Mouse (Mus musculus) cerebellum, postnatal 14 days (tissue): ENCODE data around the gene Zfp36l2.
A peak's percentile ranks its signal among the peaks of the same experiment; 100 is the strongest.
"Not testable (repeated sequence)": the region's sequence is repeated elsewhere in the genome, so short reads cannot be mapped to it uniquely, and the experiment has no call there.

Experiments used
- DNase-seq, 2 experiments: peaks; one replicate each; pipeline ENCODE4 v3.0.0; 2021; ENCODE audit warnings: mixed read lengths in 2 of 2

Zfp36l2 gene

DNA sequence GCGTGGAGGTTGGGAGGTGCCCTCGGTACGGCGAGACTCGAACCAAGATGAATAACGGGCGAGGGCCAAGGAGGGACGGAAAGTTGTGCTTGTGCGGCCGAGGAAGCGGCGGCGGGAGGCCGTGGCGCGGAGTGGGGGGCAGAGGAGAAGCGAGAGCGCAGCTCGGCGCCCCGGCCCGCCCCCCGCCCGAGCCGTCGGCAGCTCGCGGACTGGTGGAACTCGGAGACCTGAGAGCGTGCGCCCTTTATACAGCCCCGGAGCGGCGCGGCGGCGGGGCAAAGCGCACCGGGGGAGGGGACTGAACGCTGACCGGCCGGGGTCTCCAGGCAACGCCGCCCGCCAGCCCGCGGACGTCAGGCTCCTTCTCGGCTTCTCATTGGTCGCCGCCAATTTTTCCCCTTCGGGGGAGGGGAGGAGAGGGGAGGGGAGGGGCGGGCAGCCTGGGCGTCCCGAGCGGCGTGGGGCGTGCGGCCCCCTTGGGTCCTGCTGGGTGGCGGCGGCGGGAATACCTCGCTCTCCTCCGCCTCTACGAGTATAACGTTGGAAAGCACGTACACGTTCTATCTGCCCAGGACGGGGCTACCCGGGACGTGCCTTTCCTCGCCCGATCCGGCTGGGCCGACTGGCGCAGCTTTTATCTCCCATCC, at the start of gene Zfp36l2:
TSS of gene Zfp36l2 (minus strand) at position 221 of the 647 bp plus-strand sequence.
- peak; percentile 74 for DNase-seq

DNA sequence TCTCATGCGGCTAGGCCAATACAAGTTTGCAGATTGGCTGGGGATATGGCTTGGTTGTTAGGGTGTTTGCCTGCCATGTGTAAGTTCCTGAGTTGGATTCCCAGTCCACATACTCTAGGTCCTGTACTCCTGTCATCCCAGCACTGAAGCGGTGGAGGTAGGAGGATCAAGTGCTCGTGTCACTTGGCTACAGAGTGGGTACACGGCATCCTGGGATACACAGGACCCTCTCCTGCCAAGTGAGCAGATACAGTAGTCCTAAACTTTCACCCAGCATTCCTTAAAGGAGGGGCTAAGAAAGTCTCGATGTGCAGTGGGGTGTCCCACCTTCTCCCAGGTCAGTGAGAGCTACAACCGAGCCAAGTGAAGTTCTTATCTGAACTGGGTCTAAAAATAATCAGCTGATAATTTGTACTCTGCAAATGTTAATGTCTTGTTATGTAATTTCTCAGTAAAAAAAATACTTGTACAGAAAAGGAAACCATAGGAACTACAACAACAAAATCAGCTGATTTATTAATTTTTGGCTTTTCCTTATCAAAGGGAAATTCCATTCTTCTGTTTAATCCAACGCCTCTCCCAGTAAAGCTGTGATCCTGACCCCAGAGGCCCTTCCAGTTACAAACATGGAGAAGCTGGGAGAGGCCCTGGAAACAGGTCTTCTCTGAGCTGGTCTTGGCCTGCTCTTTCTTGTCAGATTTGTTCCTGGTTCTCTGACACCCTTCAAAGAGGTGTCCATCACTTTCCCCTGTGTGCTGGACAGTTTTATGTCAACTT, 49.2 kb upstream of the Zfp36l2 start:
- no peak for DNase-seq

DNA sequence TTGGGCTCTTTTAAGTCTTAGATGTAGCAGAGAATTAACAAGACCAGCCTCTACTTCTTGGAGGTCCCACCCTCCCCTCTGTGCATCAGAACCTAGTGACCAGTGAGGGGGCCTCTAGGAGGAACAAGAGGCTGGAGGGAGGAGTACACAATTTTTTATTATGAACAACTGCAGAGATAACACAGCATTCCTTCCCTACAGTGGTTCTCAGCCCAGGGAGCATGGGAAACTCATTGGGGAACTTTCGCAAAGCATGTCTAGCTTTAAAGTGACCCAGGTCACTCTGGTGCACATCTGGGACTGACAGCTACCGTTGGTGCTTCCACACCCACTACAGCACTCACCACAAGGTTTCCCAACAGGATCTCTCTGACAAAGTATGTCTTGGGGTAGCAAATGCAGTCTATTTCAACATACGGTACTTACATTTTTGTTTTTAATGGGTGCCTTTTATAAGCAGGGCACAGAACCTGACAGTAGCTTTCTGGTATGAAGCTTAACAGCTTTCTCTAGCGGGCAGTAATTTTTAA, 47.7 kb upstream of the Zfp36l2 start:
- no peak for DNase-seq

DNA sequence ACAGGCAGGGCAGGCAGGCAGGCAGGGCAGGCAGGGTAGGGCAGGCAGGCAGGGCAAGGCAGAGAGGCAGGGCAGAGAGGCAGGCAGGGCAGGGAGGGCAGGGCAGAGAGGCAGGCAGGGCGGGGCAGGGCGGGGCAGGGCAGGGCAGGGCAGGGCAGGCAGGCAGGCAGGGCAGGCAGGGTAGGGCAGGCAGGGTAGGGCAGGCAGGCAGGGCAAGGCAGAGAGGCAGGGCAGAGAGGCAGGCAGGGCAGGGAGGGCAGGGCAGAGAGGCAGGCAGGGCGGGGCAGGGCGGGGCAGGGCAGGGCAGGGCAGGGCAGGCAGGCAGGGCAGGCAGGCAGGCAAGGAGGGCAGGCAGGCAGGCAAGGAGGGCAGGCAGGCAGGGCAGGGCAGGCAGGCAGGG, 47.0 kb upstream of the Zfp36l2 start:
- not testable (repeated sequence) for DNase-seq

DNA sequence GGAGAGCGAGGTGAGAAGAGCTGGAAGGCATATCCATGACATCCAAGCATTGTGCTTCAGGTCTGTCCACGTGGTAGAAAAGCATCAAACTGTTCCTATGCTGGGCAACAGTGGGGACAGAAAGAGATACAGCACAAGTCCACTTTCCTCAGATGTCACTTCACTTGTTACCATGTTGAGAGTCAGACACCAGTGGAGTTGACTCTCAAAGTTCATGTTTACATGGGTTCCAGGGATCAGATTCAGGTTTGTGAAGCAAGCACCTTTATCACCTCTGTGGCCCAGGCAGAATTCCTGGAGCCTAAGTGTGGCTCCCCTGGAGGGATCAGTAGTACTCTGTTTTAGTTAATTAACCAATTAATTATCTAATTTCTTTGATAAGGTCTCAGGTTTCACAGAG, 46.0 kb upstream of the Zfp36l2 start:
- DNase-seq, result no peak

DNA sequence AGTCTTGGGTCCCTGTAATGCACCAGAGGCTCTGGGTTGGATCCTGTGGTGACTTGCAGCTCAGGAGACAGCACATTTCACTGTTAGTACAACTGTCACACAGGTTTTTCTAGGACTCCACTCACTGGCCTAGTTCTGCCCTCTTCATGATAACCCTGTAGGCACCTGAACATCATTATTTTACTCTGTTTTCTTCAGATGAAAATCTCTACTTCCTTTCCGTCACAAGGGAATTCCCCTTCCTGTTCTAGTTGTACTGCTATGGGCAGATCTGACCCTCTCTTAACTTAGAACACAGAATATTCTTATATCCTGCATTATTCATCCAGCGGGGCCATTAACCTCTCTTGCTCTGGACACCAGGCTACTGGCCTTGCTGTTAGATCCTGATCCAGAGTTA, 43.6 kb upstream of the Zfp36l2 start:
- DNase-seq, result no peak

DNA sequence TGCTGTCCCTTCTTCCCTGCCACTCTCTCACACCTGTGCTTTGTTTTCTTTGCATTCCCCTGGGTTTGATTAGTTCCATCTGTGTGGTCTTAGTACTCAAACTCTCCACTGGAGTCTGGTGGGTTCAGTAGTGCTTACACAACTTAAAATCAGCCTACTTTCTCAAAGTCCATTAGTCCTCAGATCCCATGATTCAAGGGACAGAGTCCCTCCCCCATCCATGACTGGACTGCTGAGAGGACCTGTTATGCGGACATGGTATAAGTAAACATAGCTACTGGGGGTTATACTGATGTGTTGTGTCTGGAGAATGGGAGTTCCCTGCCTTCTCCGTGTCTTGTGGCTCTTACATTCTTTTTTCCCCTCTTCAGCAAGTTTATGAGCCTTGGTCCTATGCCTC, 40.5 kb upstream of the Zfp36l2 start:
- no peak for DNase-seq

DNA sequence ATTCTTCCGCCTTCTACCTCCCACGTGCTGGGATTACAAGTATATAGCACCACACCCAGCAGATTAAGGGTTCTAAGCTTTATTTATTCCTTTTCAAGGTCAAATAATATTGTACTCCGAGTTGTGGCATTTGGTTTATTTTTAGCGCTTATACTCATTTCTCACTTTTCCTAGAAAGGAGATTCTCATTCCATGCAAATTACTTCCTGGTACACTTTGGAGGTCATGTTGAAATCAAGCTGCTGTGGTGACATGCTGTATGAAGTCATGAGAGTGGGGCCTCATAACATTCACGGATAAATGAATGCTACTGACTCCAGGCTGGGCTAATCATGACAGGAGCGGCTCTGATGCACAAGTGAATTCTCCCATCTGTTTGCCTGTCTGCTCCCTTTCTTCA, 38.9 kb upstream of the Zfp36l2 start:
- DNase-seq, result no peak

DNA sequence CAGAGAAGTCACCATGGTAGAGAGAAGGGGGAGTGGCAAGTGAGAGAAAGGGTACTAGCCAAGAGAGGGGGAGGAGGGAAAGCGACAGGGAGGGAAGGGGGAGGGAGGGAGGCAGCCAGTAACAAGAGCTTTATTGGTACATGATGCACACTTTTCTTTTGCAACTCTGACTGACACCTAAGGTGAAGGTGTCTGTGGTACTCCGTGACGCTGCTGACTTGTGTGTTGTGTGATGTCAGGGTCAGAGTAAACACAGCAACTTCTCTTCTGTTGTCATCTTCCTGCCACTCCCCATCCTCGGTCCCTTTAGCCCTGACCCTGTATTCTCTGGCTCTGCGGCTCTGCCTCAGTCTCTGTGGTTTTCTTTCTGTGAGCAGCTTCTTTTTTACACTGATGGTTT, 38.5 kb upstream of the Zfp36l2 start:
- DNase-seq, result no peak

DNA sequence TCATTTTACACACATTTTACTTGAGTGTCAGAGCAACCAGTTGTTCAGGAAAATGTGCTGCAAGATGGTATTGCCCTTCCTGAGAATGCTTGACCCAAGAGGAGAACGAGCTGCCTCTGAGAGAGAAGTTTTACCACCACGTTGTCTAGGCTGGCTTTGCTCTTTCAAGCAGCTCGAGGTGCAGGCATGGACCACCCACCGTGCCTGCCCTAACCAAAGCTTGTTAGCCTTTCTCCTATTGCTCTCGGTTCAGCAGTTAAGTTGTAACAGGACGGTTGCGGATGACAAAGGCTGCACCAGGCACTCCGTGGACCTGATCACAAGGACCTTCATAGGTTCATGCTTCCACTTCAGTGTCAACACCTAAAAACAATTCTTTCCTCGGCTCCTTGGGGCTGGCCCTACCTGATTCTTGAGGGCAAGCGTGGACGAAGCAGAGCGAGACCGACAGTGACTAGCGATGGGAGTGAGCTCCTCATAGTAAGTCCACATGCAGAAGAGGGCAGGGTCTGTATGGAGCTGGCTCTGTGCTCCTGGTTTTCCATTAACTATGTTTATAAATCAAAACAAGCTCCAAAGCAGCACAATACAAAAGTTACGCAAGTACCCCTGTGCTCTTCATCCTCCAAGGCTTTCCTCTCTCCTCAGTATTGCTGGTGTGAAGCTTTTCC, 36.6 kb upstream of the Zfp36l2 start:
- DNase-seq, result no peak

DNA sequence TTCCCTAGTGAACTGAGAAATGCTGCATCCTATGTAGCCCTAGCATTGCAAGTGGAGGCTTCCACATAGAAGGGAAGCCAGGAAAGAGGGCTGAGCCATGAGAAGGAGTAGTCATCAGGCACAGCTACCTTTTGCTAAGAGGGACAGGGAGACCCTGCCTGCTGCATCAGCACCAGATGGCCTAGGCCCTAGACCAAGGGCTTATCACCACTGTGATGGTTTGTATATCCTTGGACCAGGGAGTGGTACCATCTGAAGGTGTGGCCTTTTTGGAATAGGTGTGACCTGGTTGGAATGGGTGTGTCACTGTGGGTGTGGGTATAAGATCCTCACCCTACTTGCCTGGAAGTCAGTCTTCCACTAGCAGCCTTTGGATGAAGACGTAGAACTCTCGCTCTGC, 31.1 kb upstream of the Zfp36l2 start:
- not testable (repeated sequence) for DNase-seq

DNA sequence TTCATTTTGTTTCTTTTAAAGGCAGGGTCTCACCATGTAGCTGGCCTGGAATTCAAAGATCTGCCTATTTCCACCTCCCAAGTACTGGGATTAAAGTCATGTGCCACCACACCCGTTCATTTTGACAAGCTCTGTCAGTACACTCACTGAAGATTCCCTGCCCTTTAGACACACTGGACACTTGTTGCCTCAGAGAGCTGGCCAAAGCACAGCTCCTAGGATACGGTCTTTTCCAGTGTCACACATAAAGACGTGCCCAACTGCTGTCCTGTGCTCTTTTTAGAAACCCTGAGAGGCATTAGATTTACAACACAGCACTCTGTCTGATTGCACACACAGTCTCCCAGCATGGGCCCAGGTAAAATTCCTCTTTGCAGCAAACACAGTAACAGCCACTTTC, 29.9 kb upstream of the Zfp36l2 start:
- no peak for DNase-seq

DNA sequence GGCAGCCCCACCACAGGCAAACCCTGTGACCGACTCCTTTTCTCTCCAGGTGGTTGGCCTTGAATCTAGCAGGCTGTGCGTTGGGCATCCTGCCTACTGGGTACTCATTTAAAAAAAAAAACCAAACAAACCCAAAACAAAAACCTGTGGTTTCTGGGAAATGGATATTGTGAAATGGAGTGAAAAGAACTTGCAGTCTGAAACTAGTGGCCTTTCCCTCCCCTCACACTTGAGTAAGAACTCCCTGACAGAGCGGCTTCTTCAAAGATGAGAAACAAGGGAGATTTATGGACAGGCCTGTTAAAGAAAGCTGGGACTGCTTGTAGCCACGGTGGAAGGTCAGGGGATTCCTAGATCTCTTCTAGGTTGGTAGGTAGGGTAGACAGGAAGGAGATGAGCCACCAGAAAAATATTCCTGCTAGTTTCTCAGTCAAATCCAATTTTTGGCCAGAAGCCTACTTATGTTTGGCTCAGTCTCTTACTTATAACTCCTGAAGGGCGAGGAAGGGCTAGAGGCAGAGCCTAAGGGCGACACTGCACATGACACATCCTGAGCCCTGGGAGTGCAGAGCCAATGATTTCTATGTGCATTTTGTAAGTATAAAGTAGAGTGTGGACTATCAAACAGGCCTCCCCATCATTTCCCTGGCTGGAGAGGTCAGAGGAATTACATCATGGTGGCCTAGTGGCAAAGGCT, 27.7 kb upstream of the Zfp36l2 start:
- DNase-seq, result peak; percentile 31 to 40

DNA sequence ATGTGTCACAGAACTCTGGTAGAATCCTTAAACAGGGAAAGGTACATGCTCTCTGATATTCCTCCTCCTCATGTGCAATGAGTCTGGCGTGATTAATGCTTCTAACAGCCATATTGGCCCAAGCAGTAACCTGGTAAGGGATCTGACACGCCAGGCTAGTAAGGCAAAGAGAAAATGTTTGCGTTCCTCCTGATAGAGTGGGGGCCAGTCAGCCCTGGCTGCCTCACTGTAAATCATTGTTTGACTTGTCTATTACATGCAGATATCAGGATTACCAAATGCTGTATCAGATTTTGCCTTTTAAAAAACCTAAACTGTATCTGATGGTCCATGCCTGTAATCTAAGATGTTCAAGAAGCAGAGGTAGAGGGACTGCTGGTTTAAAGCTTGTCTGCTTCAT, 25.7 kb upstream of the Zfp36l2 start:
- DNase-seq, result no peak

DNA sequence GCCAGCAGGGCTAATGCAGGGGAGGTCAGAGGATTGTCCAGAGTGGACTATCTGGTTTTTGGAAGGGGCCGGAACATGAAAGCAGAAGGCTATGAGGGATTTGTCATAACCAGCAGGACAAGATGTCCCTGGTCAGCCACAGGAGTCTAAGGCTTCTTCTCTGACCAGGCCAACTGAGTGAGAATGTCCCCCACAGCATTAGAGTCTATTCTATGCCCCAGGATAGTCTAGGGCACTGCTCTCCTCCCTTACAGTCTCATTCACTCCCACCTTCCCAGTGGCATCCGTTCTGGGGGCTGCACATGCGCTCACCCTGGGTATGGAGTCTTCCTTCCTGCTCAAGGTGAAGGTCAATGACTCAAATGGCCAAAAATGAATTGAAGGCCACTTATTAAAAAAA, 19.9 kb upstream of the Zfp36l2 start:
- DNase-seq, result no peak

DNA sequence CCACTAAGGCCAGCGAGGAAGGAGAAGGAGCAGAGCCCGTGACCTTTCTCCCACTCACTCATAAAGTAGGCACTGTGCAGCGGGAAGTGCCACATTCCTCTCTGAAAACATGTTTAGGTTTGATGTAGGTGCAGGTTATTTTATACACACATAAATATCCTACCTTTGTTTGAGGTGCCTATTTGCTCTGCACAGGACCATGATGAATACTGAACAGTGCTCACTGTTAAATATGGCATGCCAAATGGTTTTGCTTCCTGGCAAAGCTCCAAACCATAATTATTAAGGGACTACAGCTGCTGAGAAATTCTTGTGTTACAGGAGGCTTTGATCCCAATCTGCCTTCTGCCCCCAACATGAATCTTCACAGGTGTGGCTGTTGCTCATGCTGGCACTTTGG, 18.5 kb upstream of the Zfp36l2 start:
- DNase-seq, result no peak

DNA sequence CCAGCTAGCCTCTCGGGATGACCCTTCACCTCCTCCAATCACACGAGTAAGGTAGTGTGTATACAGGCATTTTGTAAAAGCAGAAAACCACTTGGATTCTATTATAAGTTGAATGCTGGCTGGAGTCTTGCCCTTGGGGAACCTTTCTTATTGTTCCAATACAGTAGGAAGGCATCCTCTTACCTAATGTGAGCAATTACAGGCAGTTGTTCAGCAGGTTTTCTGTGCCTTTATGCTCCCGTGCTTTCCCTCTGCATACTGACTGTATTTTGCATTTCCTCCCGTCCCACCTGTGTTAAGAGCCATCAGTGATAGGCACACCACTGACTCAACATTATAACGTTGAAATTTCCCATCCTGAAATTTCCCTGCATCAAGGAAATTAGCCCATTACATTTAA, 17.2 kb upstream of the Zfp36l2 start:
- no peak for DNase-seq

DNA sequence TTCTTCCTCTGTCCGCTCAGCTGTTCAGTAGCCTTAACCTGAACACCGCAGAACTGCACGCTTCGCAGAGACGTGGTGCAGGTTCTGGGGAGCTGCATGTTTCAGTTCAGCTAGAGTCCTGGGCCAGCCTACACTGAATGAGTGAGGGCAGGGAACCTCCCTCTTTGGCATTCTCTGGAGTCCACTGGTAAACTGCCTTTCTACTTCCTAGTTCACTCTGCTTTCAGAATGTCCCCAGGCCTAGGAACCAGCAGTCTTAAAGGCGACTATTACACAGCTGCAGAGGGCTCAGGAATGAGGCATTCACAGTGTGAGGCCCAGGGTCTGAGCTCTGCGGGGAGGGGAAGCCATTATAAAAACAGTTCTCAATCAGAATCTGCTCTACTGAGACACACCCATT, 15.6 kb upstream of the Zfp36l2 start:
- DNase-seq, result no peak

DNA sequence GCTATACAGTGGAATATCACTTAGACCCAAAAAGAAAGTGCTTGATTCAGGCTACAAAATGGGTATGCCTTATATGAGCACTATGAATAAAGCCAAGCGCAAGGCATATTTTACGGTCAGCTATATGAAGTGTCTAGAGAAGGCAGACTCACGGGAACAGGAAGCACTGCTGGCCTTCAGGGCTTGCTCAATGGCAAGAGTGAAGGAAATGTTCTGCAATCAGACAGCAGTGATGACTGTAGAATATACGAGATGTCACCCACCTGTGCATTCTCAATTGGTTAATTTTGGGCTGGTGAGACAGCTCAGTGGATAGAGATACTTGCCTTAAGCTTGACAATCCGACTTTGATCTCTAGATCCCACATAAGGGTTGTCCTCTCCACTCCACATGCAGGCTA, 13.4 kb upstream of the Zfp36l2 start:
- DNase-seq, result no peak

DNA sequence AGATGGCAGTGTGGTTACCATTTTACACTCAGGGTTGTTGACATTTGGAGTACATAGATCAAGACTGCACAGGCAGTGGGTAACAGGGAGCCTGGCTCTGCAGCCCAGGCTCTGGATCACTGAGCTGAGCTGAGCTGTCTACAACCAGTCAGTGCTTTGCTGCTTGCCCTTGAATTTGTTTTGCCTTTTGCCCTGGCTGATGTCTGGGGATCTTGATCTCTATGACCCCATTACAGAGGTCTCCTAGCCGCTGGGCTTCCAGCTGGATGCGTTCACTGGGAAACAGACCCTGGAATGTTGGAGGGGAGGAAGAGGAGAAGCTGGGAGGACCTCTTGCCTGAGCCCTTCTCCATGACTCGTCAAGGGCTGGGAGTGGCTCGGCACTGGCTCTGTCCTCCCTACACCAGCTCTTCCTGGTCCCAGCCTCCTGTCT, 10.2 kb upstream of the Zfp36l2 start:
- DNase-seq, result no peak

DNA sequence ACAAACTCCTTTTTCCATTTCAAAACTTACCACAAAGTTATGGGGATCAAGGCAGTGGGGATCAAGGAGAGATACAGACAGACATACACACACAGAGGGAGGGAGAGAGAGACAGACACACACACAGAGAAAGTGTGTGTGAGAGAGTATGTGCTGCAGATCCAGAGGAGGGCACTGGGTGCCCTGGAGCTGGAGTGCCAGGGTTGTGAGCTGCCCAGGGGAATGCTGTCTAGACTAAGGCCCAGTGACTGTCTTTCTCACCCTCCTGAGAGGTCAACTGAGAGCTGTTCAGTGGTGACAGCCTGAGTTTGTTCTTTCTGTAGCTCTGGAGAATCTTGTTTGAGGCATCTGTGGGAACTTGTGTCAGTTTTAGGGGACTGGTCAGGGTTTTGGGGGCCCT, 8.6 kb upstream of the Zfp36l2 start:
- no peak for DNase-seq

DNA sequence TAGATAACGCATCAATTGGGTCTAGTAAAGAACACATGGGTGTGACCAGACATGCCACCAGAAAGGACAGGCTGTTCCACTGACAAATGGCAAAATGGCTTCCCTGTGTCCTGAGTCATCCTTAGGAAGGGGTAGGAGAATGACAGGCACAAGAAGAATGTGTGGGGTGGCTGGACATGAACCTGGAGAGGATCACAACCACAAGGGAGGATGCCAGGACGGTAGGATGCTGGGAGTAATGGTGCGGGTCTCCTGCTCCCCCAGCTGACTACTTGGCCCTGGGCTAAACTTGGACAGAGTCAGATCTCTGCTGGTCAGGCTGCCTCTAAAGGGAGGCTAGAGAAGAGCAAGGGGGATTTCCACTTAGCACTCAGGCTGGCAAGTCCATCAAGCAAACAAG, 8.1 kb upstream of the Zfp36l2 start:
- no peak for DNase-seq

DNA sequence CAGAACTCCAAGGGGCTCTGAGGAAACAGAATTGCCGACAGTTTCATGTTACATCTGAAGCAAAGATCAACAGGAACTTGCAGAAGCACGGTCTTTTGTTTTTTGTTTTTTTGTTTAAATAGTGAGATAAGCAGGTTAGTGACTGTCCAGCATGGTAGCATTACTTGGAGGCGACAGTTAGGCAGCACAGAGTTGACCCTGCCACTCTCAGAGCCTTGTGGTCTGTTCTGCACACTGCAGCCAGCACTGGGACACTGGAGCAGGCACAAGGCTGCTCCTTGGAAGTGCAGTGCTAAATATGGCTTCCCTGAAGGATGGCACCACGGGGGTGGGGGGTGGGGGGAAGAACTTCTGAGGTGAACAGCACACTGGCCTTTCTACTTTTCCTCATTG, 7.3 kb upstream of the Zfp36l2 start:
- no peak for DNase-seq
